Mouse (Mus musculus) megakaryocyte progenitor cell, adult 5-6 weeks (primary cell): ENCODE data around the gene Tlx1. TPM values are rescaled to one million over a fixed set of nuclear protein-coding genes. Genes with fewer than 3 reads are reported as not detected.
A peak's percentile ranks its signal among the peaks of the same experiment; 100 is the strongest.

Source experiments
- ATAC-seq: replicated peaks from 2 replicates; pipeline ENCODE4 v1.8.0; 2016; ENCODE audit warnings: mild to moderate bottlenecking, moderate TSS enrichment, inconsistent platforms; ENCODE audit not compliant: poor library complexity
- total RNA-seq, 2 experiments: library from RNA; stranded (forward) in 1 of 2; stranded (reverse) in 1 of 2; fragments of 157-497, 149-512 nt in 1 of 2; fragments of 200-1000 nt in 1 of 2; gene quantifications; 2 replicates each; pipeline versions ENCODE4 v1.2.3 to v1.2.4; 2015 to 2017

Gene Tlx1
- total RNA-seq (2015) (not detected in 2 replicates), total RNA-seq (2017) (not detected in 2 replicates)

DNA sequence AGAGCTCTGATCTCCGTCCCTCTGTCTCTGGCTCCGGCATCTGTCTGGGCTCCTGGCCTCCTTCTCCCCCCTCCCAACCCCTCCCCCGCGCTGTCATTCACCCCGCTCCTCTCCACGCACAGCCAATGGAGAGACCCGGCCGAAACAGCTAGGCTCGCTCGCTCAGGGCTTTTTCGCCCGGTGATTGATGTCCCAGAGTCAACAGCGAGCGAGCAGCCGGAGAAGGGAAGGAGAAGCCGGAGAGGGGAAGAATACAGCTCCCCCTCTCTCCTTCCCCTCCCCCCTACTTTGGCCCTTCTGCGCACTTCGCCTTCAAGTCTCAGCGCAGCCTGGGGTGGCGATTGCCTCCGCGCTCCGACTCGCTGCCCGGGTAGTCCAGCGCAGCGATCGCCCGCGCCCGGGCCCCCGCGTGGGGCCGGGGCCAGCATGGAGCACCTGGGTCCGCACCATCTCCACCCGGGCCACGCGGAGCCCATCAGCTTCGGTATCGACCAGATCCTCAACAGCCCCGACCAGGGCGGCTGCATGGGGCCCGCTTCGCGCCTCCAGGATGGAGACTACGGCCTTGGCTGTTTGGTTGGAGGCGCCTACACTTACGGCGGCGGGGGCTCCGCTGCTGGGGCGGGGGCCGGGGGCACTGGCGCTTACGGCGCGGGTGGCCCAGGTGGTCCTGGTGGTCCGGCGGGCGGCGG is at the start of gene Tlx1:
Tlx1 (plus strand) TSS at position 191 of the 692 bp plus-strand sequence.
- no peak for ATAC-seq

- no peak for ATAC-seq
Measured at GRCm38 (mm10) chr19:45105591-45105990, 44.9 kb upstream of the Tlx1 start.

DNA sequence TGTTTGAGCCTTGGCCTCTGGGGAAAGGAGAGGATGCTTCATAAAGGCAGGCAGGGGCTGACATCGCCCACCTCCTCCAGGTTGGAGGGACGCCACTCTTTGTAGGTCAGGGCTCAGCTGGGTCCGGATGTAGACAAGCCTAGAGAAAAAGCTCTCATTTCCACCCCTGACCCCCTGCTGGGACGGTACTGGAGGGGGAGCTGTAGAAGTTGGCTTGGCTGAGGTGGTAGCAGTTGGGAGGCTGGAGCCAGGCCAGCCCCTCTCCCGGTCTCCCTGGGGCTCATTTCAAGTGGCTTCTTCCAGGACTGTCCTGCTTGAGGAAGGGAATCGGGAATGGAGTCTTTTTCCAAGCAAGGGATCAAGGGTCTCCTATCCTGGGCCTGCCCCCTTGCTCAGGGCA is 43.8 kb upstream of the Tlx1 start:
- ATAC-seq = no peak

GRCm38 (mm10) chr19:45110681-45111080 is 39.8 kb upstream of the Tlx1 start:
- ATAC-seq = no peak

DNA sequence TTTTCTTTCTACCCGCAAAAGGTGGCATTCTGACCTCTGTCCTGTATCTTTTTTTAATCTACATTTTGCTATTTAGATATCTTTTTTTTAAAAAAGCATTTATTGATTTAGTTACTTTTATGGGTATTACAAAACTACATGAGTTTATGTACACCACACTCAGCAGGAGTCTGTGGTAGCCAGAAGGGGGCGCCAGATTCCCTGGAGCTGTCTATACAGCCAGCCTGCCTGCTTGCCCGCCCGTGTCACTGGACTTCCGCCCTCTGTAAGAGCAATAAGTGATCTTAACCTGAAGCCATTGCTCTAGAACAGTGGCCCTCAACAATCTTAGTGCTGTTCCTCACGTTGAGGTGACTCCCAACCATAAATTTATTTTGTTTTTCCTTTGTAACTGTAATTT is 38.0 kb upstream of the Tlx1 start:
- ATAC-seq = no peak

- ATAC-seq = no peak
Measured at GRCm38 (mm10) chr19:45113791-45114460, 36.6 kb upstream of the Tlx1 start.

GRCm38 (mm10) chr19:45114772-45115171 is 35.7 kb upstream of the Tlx1 start:
- ATAC-seq = no peak

DNA sequence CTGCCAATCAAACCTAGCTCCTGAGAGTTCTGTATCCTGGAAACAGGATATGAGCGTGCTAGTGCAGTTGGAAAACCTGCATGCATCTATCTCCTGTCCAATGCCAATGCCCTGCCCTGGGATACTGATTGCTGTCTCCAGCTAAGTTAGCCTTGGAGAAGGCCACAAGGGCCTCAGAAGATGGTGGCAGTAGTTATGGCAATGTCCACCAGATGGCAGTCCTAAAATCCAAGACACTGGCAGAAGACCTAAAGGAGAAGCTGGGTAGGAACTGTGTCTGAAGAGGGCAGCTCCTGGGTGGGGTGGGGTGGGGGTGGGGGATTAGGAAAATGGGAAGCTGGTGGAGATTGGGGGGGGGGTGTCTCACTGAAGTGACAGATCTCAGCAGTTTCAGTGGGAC is 33.7 kb upstream of the Tlx1 start:
- ATAC-seq = peak; percentile 64

DNA sequence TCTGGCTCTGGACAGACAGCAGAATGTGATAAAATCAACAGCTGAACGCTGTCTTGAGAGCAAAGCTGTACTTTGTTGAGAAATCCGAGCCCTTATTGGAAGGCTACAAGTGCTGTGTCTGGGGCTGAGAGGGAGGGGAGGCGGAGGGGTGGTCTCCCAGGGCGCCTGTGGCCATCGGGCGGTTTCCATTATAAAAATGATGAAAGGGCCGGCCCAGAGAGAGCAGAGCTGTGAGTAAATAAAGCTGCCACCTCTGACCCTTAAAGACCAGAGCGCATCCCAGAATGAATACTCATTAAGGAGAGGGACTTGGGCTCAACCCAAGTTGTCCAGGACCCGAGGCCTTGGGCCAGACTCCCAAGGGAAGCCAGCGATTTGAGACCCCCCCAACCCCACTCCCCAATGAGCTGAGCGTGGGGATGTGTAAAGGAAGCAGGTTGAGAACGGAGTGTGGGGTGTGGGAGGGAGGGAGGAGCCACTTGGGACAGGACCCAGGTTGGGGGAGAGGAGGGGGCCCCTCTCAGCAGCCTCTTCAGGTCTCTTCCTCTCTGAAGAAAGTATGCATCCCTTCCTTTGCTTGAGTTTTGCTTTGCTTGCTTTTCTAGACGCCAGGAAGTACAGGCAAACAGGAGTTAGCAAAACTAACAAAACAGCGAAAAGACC is 18.4 kb upstream of the Tlx1 start:
- no peak for ATAC-seq

DNA sequence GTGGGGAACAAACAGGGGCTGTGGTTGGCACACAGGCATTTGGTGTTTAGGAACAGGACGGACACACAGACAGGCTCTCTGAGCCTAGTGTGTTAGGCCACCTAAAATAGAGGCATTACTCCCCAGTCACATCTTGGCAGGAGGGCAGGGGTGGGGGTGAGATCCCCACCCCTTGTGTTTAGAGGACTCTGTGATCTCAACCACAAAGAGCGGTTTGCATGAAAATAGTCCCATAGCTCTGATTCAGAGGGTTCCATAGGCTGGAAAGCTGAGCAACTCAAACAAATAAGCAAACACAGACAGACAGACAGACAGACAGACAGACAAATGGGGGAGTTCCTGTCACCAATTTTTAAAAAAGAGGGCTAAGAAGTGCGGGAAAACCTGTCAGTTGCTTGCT is 7.9 kb upstream of the Tlx1 start:
- no peak for ATAC-seq

GRCm38 (mm10) chr19:45143214-45143895 is 7.1 kb upstream of the Tlx1 start:
- no peak for ATAC-seq

GRCm38 (mm10) chr19:45147071-45147470 is 3.4 kb upstream of the Tlx1 start:
- no peak for ATAC-seq

GRCm38 (mm10) chr19:45151361-45152182 is 1.1 kb downstream of the Tlx1 start:
- no peak for ATAC-seq

- ATAC-seq = no peak
Measured at GRCm38 (mm10) chr19:45152183-45152650, 1.7 kb downstream of the Tlx1 start.

DNA sequence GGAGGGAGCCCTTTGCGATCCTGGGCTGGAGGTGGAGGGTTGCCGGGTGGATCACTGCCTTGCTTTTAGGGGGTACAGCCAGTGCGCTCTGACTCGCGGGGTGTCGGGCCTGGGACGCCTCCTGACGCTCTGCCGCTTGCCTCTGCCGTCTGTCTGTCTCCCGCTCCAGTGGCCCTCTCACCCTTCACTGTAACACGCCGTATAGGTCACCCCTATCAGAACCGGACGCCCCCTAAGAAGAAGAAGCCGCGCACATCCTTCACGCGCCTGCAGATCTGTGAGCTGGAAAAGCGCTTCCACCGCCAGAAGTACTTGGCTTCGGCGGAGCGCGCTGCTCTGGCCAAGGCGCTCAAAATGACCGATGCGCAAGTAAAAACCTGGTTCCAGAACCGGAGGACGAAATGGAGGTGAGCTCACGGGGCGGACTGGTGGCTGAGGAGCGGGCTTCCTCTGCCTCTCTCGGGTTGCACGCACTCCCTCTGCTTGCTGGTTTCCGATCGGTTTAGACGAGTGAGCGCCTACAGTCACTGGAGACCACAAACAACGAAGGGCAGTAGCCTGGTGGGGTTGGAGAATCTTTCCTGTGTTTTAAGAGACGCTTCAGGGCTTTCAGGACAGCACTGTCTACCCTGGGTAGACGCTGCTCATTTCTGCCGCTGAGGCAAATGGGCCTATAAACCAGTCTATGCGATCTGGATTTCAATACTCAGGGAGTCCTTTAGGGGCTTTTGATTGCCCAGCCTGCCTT is 3.0 kb downstream of the Tlx1 start:
- no peak for ATAC-seq

DNA sequence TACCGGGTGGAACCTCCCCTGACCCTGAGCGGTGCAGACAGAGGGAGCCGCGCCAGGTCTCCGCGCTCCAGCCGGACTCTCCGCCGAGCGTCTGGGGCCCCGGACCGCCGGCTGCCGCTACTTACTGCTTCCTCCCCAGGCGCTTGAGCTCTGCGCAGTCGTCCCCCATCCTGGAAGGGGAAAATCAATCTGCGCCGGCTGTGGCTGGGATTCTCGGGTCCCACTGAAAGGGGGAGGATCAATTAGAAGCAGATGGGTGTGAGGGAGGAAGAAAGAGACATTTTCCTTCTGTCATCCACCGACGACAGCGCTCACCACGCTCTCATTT is 3.5 kb downstream of the Tlx1 start:
- no peak for ATAC-seq

- no peak for ATAC-seq
Measured at GRCm38 (mm10) chr19:45154521-45154920, 4.0 kb downstream of the Tlx1 start.

DNA sequence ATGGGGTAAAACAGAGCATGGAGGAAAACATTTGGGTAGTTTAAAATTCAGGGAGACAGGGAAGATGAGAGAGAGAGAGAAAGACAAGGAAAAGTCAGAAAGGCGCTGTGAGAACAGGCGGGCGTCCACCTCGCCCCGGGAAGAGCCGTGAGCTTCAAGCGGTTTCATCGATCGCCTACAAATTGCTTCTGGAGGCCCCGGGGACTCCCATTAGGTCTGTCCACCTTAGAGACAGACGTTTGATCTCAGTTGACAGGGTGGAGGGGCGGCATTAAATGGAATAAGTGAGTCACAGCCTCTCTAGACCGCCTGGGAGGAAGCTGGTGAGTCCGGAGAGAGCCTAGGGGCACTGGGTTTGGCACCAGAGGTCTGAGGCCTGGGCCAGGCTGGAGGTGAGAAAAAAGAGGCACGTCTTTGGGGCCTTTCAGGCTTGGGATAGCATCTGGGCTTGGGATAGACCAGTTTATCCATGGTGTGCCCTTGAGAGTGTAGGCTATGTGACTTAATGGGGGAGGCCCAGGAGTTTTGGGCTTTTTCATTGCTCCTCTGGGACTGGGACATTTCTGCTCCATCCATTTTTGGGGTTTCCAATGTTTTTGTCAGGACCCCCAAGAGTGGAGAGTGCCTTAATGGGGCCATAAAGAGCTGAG is 4.8 kb downstream of the Tlx1 start:
- ATAC-seq = no peak

- ATAC-seq = no peak
Measured at GRCm38 (mm10) chr19:45155791-45156186, 5.3 kb downstream of the Tlx1 start.
